Mouse (Mus musculus) lung, embryonic 14.5 days (tissue): ENCODE results near the gene Topaz1. TPM values are rescaled to one million over a fixed set of nuclear protein-coding genes. Genes with fewer than 3 reads are reported as not detected.
A peak's percentile ranks its signal among the peaks of the same experiment; 100 is the strongest.

ENCODE experiments used
- ATAC-seq: fragments of 200-750 bp; cut with Nextera tagmentation; 2 replicates; pipeline ENCODE4 v1.8.0; 2017; ENCODE audit warnings: mild to moderate bottlenecking, moderate TSS enrichment, moderate library complexity; ENCODE audit not compliant: insufficient read depth
- DNase-seq: peaks from one replicate; pipeline ENCODE4 v3.0.0-alpha.2; 2015
- H3K27ac ChIP-seq: fragments of 300-500 bp; sonication (generic); 2 replicates; pipeline ENCODE4 v1.5.1; 2014; ENCODE audit warnings: low read depth, mild to moderate bottlenecking, moderate library complexity
- H3K27me3 ChIP-seq: fragments of 300-500 bp; sonication (generic); 2 replicates; pipeline ENCODE4 v1.6.1; 2014; ENCODE audit warnings: low read length, control low read depth; ENCODE audit not compliant: insufficient read depth
- H3K36me3 ChIP-seq: fragments of 300-500 bp; sonication (generic); 2 replicates; pipeline ENCODE4 v1.6.1; 2014; ENCODE audit warnings: control low read depth; ENCODE audit not compliant: insufficient read depth
- H3K4me1 ChIP-seq: fragments of 300-500 bp; sonication (generic); 2 replicates; pipeline ENCODE4 v1.6.1; 2014; ENCODE audit warnings: antibody characterized with exemption, control low read depth; ENCODE audit not compliant: insufficient read depth
- H3K4me2 ChIP-seq: fragments of 300-500 bp; sonication (generic); 2 replicates; pipeline ENCODE4 v1.6.1; 2014; ENCODE audit warnings: mild to moderate bottlenecking
- H3K4me3 ChIP-seq: fragments of 300-500 bp; sonication (generic); 2 replicates; pipeline ENCODE4 v1.5.1; 2014; ENCODE audit warnings: low read depth, low read length
- H3K9ac ChIP-seq: fragments of 300-500 bp; sonication (generic); 2 replicates; pipeline ENCODE4 v1.6.1; 2014
- H3K9me3 ChIP-seq: fragments of 300-500 bp; sonication (generic); 2 replicates; pipeline ENCODE4 v1.6.1; 2016; ENCODE audit warnings: low read depth, low read length, control low read depth
- CTCF ChIP-seq: IDR thresholded peaks from 2 replicates; pipeline ENCODE4 v1.5.1; 2016; ENCODE audit warnings: antibody characterized with exemption, low read depth
- WGBS: fragments of 180-500 bp; shearing (Covaris S2); extraction: QIAGEN DNeasy Blood & Tissue Kit; methylation state at CpG from one replicate; pipeline ENCODE4 v1.1.7; 2014; 5-methylcytosine and 5-hydroxymethylcytosine counted together
- polyA plus RNA-seq: library from polyadenylated mRNA; unstranded; fragments of >200 nt; fragmentation: Nextera tagmentation; extraction: Ambion mirVana; gene quantifications from 2 replicates; pipeline ENCODE4 v1.2.1, GENCODE M21; 2014

The Topaz1 gene
- 0.09 TPM in 1 of 2 replicates, not detected in the other for polyA plus RNA-seq

GRCm38 (mm10) chr9:122747060-122747459 lies at the start of gene Topaz1:
TSS of gene Topaz1 (plus strand) at chr9:122747346.
- Histone ChIP-seq H3K27ac (no peak within 1 kb of the TSS), H3K4me3 (no peak within 1 kb of the TSS), H3K4me1 (no peaks in the 10 kb centered on the region), H3K9me3 (no peaks in the 10 kb centered on the region), H3K9ac (no peak within 1 kb of the TSS), H3K36me3 (no peaks in the 10 kb centered on the region), H3K4me2 (no peak within 1 kb of the TSS), H3K27me3 (no peaks in the 10 kb centered on the region)
- DNase-seq: no peak
- ATAC-seq: no peak
- WGBS: 63% methylated on average over 28 of the region's 28 CpGs
- TF ChIP-seq CTCF: peak; percentile 17

- H3K27ac ChIP-seq: no peak overlapping the region
- DNase-seq (peak; percentile 82), ATAC-seq (no peak)
- no peaks in the 10 kb centered on the region for H3K9me3 ChIP-seq
- TF ChIP-seq CTCF: no peak
- no peaks in the 10 kb centered on the region for H3K4me1 ChIP-seq
- H3K27me3 ChIP-seq: 0 out of 2 replicates have a peak, but pooled peaks cover 4% of the 10 kb centered on the region
- WGBS: 2% methylated on average over 3 of the region's 3 CpGs
- H3K4me2 ChIP-seq: no peak overlapping the region
- H3K36me3 ChIP-seq: no peaks in the 10 kb centered on the region
- H3K9ac ChIP-seq: no peak overlapping the region
- H3K4me3 ChIP-seq: no peak overlapping the region
Observed at GRCm38 (mm10) chr9:122701817-122702216, 45.3 kb upstream of the Topaz1 start.

- no peak for DNase-seq
- 29% methylated on average over 2 of the region's 2 CpGs for WGBS
- no peak overlapping the region for H3K4me2 ChIP-seq
- H3K27ac ChIP-seq: no peak overlapping the region
- no peaks in the 10 kb centered on the region for H3K36me3 ChIP-seq
- no peaks in the 10 kb centered on the region for H3K4me1 ChIP-seq
- no peak for TF ChIP-seq CTCF
- ATAC-seq: no peak
- H3K9ac ChIP-seq: no peak overlapping the region
- H3K27me3 ChIP-seq: no peaks in the 10 kb centered on the region
- no peaks in the 10 kb centered on the region for H3K9me3 ChIP-seq
- no peak overlapping the region for H3K4me3 ChIP-seq
Observed at GRCm38 (mm10) chr9:122713836-122714235, 33.3 kb upstream of the Topaz1 start.

- no peaks in the 10 kb centered on the region for H3K36me3 ChIP-seq
- H3K4me1 ChIP-seq: no peaks in the 10 kb centered on the region
- H3K4me3 ChIP-seq: no peak overlapping the region
- H3K9ac ChIP-seq: no peak overlapping the region
- no peak overlapping the region for H3K4me2 ChIP-seq
- no peaks in the 10 kb centered on the region for H3K9me3 ChIP-seq
- ATAC-seq (no peak), DNase-seq (no peak)
- H3K27me3 ChIP-seq: no peaks in the 10 kb centered on the region
- H3K27ac ChIP-seq: no peak overlapping the region
- 77% methylated on average over 2 of the region's 2 CpGs for WGBS
- no peak for TF ChIP-seq CTCF
Observed at GRCm38 (mm10) chr9:122715046-122715445, 32.1 kb upstream of the Topaz1 start.

GRCm38 (mm10) chr9:122716131-122716921 lies 30.8 kb upstream of the Topaz1 start:
- Histone ChIP-seq H3K27ac (no peak overlapping the region), H3K4me1 (no peaks in the 10 kb centered on the region), H3K4me2 (no peak overlapping the region), H3K9me3 (no peaks in the 10 kb centered on the region), H3K4me3 (no peak overlapping the region), H3K36me3 (no peaks in the 10 kb centered on the region), H3K27me3 (no peaks in the 10 kb centered on the region), H3K9ac (no peak overlapping the region)
- WGBS: 9% methylated on average over 7 of the region's 7 CpGs
- DNase-seq (no peak), ATAC-seq (no peak)
- TF ChIP-seq CTCF: no peak

GRCm38 (mm10) chr9:122722296-122722695 lies 24.9 kb upstream of the Topaz1 start:
- peaks cover 5% of the 10 kb centered on the region for H3K27me3 ChIP-seq
- H3K9me3 ChIP-seq: no peaks in the 10 kb centered on the region
- no peak overlapping the region for H3K9ac ChIP-seq
- no peaks in the 10 kb centered on the region for H3K36me3 ChIP-seq
- H3K4me2 ChIP-seq: no peak overlapping the region
- 35% methylated on average over 4 of the region's 4 CpGs for WGBS
- no peaks in the 10 kb centered on the region for H3K4me1 ChIP-seq
- DNase-seq: no peak
- no peak overlapping the region for H3K4me3 ChIP-seq
- ATAC-seq: no peak
- H3K27ac ChIP-seq: no peak overlapping the region
- TF ChIP-seq CTCF: no peak

GRCm38 (mm10) chr9:122725046-122725765 lies 21.9 kb upstream of the Topaz1 start:
- H3K27me3 ChIP-seq: peaks cover 5% of the 10 kb centered on the region
- no peak overlapping the region for H3K4me3 ChIP-seq
- H3K36me3 ChIP-seq: no peaks in the 10 kb centered on the region
- H3K9me3 ChIP-seq: no peaks in the 10 kb centered on the region
- H3K9ac ChIP-seq: no peak overlapping the region
- DNase-seq (no peak), ATAC-seq (no peak)
- H3K27ac ChIP-seq: no peak overlapping the region
- no peaks in the 10 kb centered on the region for H3K4me1 ChIP-seq
- no peak for TF ChIP-seq CTCF
- H3K4me2 ChIP-seq: no peak overlapping the region
- WGBS: 23% methylated on average over 22 of the region's 22 CpGs
